Mouse (Mus musculus): Measurements from ENCODE around the gene Siglece.

Gene Siglece

DNA sequence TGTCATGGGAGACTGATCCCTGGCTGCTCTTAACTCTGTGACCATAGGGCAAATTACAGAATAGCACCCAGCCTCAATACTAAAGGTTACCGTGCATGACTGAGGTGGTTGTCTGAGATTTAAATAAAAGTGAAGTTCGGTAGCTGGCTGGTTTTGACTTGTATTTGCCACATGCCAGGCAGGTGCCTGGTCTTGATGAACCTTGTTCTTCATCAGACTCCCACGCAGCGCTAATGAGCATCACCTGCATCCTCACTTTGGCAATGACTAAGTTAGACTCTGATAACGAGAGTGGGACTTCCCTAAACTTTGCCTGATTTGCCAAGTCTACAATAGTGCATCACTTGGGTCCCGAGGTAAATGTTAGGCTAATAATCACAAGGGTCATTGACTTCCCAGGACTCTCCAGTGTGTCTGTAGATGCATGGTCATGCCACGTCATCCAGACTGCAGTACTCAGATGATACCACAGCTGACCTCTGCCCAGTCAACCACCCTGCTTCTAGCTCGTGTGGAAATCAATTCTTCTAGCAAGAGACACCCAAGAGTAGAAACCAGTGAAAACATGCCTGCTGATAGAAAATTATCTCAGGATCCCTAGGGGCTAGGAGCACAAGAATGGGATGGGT is 34.1 kb downstream of the Siglece start:
- DNase-seq (ENCODE audit: low spot score) = no peak

DNA sequence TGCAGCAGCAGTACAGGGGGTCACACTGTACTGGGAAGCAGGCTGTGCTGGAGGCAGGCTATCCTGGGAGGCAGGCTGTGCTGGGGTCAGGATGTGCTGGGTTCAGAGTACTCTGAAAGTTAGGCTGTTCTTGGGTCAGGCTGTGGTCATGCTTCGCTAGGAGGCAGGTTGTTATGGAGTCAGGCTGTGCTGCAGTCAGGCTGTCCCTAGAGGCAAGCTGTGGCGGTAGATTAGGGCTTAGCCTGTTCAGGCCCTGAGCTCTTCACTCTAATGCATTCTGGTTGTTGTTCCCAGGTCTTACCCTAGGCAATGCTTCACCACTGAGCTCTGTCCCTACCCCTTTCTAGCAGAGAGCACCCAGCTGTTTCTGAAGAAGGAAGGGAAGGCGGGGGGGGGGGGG is 34.9 kb downstream of the Siglece start:
- no peak for DNase-seq (ENCODE audit: low spot score)

DNA sequence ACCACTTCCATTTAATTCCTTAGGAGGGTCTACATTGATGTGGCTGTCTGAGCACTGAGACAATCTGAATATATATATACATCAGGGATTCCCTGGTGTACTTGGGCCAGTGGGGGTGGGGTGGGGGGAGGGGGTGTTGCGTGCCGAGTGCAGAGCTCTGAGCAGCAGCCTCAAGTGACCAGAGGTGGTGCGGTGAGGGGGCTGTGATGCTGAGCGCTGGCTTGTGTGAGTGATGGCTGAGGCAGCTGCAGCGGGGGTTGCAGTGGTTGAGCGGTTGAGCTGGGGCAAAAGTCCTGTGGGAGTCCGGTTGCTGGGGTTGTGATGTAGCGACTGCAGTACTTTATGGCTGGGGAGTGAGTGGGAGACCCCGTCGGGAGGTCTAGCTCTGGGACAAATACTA is 36.1 kb downstream of the Siglece start:
- no peak for DNase-seq (ENCODE audit: low spot score)

DNA sequence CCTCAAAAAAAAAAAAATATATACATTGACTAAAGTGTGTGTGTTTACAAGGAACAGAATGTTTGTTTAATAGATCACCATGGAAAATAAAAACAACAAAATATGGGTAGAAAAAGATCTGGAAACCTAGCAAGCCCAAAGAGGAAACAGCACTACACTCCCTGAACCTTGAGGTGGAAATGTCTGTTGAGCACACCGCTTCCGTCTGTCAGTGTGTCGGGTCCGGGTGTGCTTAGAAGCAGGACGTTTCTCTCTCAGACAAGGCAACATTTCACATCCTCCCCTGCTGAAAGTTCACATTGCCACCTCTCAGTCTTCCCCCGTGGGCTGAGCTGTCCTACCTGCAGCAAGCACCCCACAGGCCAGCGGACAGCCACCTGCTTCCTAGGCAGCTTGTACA is 37.0 kb downstream of the Siglece start:
- DNase-seq (ENCODE audit: low spot score) = no peak

DNA sequence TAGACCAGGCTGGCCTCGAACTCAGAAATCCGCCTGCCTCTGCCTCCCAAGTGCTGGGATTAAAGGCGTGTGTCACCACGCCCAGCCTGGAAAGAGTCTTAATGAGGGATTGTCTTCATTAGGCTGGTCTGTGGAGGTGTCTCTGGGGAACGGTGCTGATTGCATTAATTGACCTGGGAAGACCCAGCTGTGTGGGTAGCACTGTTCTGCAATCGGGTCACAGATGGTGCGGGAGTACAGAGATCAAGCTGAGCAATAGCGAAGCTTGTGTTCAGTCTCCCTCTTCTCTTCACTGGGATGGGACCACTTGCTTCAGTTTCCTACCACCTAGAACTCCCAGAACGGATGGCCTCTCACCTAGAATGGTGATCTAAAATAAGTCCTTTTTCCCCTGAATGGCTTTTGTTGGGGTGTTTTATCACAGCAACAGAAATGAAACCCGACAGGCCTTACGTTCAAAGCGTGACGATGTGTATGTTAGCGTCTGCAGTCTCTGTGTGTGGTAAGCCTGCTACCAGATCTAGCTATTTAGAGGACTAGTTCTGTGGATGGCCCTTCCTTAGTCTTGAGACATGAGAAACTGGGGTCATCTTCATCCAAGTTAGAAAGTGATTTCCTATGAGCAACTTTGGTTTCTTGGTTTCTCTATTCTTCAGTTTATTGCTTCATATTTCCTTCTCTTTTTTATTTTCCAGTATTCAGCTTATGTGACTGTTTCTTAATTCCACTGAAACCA is 46.0 kb downstream of the Siglece start:
- DNase-seq (ENCODE audit: low spot score) = no peak

DNA sequence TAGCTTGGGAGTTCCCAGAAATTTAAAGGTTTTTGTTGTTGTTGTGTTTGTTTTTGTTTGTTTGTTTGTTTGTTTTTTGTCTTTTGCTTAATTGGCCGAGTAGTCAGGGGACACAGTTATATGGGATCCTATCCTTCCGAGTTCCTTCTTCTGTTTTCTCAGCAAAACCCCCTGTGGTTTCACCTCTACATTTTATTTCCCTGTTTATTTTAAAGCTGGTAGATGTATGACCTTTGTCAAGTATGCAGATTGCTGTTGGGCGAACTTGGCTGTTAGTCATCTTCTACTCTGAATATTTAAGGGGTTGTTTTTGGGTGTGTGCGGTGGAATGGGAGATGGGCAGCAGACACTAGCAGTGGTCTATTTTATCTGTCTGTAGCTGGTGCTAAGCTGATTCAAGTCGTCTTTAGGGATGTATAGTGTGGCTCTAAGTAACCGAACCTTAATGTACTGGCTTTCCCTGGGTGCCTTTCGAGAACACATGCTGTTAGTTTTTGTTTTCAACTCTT is 51.6 kb downstream of the Siglece start:
- DNase-seq (ENCODE audit: low spot score) = no peak

DNA sequence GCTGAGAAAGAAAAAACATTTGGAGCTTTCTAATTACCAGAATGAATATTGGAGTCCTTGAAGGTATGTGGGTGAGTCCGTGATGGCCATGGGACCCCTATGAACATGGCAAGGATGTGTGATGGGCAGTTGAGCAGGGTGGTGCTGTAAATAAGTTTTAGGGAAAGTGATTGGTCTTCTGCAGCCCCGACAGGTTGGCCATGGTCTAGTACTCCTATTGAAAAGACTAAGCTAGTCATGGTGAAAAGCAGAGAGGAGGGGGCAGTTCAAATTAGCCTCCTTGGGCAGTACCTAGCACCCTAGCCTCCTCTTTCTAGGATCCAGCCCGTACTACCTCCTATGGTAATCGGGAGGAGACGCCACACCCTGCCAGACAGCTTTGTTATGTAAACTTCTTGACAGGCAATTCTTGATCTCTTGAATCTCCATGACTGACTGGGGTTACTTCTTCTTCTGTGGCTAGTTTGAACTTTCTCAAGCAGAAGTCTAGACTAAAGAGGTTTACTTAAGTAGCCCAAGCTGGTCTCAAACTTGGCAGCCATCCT is 52.1 kb downstream of the Siglece start:
- DNase-seq (ENCODE audit: low spot score) = no peak

DNA sequence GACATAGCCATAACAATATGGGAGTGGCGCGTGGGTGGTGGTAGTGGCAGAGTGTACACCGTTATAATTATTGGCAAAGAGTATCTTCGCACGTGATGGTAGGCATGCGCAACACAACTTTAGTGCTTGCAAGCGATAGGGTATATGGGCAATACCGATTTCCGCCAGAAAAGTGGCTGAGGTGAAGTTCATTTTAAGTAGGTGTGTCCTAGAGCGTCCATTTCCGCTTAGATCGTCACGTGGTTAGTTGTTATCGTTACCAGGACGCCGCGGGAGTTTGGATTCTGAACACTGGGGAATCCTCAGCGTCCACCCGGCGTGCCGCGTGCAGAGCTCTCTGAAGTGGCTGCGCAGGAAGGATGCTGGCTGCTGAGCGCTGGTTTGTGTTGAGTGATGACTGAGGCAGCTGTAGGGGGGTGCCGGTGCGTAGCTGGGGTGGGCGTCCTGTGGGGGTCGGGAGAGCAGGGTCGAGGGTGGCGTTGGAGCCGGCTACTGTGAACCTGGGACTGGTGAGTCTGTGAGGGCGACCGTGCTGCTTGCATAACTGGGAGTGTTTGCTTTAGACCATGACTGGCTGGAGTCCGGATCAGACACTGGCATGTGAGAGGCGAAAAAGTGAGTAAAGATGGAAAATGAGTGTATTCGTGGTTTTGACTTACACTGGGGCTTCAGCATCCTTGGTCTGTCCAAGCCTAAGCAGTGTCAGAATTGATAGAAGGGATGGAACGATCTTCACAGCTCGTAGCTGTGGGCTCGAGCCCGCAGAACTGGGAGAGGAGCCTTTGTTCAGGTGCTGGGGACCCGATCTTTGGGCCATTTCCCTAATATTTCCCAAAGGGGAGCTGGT is 52.8 kb downstream of the Siglece start, which contains the start of gene Zfp819:
Zfp819 (plus strand) TSS at position 274 of the 847 bp plus-strand sequence.
- peak; percentile 11 for DNase-seq (ENCODE audit: low spot score)

DNA sequence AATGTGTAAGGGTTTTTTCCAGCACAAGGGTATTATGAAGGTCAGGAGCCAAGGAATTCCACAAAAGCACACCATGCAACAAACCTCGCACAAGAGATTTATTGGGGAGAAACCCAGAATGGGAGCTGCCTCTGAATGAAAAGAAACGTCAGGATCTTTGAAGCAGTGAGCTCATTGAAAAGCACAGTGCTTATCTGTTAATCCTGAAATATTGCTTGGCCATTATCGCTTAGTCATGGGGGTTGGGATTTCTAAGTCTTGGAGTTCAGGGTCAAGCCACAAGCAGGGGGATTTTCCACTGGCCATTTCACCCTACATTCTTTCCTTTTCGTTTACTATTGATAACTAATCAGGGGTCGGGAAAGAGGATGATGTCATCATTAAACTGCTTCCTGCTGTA is 58.1 kb downstream of the Siglece start:
- no peak for DNase-seq (ENCODE audit: low spot score)

All from urinary bladder, postnatal 25 days (tissue).